Mouse (Mus musculus): ENCODE results near the gene Pou2f3.

DNA sequence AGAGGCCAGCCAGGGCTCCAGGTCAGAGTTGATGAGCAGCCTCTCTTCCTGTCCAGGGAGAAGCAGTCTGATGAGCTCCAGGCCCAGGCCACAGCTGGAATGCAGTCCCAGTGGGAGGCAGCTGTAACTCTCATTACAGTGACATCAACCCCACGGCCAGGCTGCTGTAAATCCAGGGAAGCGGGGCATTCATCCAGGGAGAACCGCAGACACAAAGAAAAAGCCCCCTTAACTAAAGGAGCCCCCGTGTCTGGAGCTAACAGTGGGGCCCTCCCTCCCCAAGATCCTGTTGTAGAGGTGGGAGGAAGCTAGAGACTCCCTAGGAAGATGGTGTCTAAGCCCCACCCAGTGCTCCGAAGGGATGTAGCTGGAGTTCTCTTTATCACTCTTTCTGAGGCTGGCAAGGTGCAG is 43.1 kb upstream of the Pou2f3 start:
- TF ChIP-seq CTCF (IDR thresholded peaks at IDR 0.05) = no peak
- TF ChIP-seq EP300 (IDR thresholded peaks at IDR 0.05; ENCODE audit: insufficient read depth, low read depth, low read length) = 0 out of 2 replicates have a peak, but pooled peaks have one; percentile 24

Data from heart, adult 2 months (tissue).